Mouse (Mus musculus) kidney, adult 2 months (tissue): ENCODE measurements around the gene Skint9. TPM values are rescaled to one million over a fixed set of nuclear protein-coding genes. Genes with fewer than 3 reads are reported as not detected.
"Not testable (repeated sequence)": the region's sequence is repeated elsewhere in the genome, so short reads cannot be mapped to it uniquely, and the experiment has no call there.

ENCODE experiments used
- DNase-seq: peaks from one replicate; pipeline ENCODE4 v3.0.0; 2021
- H3K27ac ChIP-seq: fragments of 200-500 bp; 2 replicates; pipeline ENCODE4 v1.5.1; 2012; ENCODE audit warnings: low read depth, low read length, control low read depth, inconsistent platforms; ENCODE audit not compliant: insufficient read depth
- H3K27me3 ChIP-seq: fragments of 200-500 bp; replicated peaks from 2 replicates; pipeline ENCODE4 v1.6.1; 2012; ENCODE audit warnings: mild to moderate bottlenecking, moderate library complexity, low read length, inconsistent platforms; ENCODE audit not compliant: control insufficient read depth, insufficient read depth
- H3K36me3 ChIP-seq: fragments of 200-500 bp; 2 replicates; pipeline ENCODE4 v1.6.1; 2012; ENCODE audit warnings: mild to moderate bottlenecking, moderate library complexity, low read length, inconsistent platforms; ENCODE audit not compliant: control insufficient read depth, insufficient read depth
- H3K4me1 ChIP-seq: fragments of 200-500 bp; 2 replicates; pipeline ENCODE4 v1.6.1; 2011; ENCODE audit warnings: low read length; ENCODE audit not compliant: control insufficient read depth, insufficient read depth
- H3K4me3 ChIP-seq: fragments of 200-500 bp; 2 replicates; pipeline ENCODE4 v1.5.1; 2011; ENCODE audit warnings: mild to moderate bottlenecking, low read depth, low read length, control low read depth; ENCODE audit not compliant: insufficient read depth
- CTCF ChIP-seq: fragments of 200-500 bp; conservative IDR thresholded peaks from 2 replicates; pipeline ENCODE4 v1.5.1; 2011; ENCODE audit warnings: low read depth, mild to moderate bottlenecking, control low read depth, low read length, moderate library complexity, mixed read lengths; ENCODE audit not compliant: insufficient read depth, insufficient read length
- POLR2A ChIP-seq: fragments of 200-500 bp; IDR thresholded peaks from one replicate; pipeline ENCODE4 v1.6.1; 2011; ENCODE audit warnings: low read depth, low read length, control low read depth
- WGBS: fragments of 180-500 bp; shearing (Covaris S2); methylation state at CpG from one replicate; pipeline ENCODE4 v1.1.7; 2018; 5-methylcytosine and 5-hydroxymethylcytosine counted together
- polyA plus RNA-seq: library from polyadenylated mRNA; depleted of rRNA; stranded (reverse); fragments of >200 nt; gene quantifications from 2 replicates; pipeline ENCODE4 v1.2.3, GENCODE M21; 2012; rRNA removed

Gene Skint9
- not detected in 2 replicates for polyA plus RNA-seq

DNA sequence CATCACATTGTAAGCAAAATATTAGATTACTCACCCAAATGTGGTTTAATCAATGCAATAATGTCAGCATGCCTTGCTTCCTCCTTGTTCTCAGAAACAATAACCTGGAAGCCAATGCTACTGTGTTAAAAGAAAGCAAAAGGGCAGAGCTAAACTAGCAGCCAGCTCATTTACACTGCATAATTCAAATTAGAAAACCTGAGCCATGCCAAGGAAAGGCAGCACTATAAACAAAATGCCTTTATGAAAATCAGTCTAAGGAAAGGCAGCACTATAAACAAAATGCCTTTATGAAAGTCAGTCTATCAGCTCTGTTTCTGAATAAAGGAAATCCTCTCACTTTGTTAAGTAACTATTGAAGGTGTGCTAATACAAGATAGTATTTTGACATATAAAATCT lies at the start of gene Skint9:
Gene Skint9, minus strand, starts transcription at position 101 of the 400 bp plus-strand sequence.
- no peak within 1 kb of the TSS for H3K4me3 ChIP-seq
- no peak within 1 kb of the TSS for H3K27ac ChIP-seq
- TF ChIP-seq CTCF (no peak), POLR2A (no peak)
- no peaks in the 10 kb centered on the region for H3K36me3 ChIP-seq
- H3K27me3 ChIP-seq = no peaks in the 10 kb centered on the region
- no peaks in the 10 kb centered on the region for H3K4me1 ChIP-seq
- no peak for DNase-seq

DNA sequence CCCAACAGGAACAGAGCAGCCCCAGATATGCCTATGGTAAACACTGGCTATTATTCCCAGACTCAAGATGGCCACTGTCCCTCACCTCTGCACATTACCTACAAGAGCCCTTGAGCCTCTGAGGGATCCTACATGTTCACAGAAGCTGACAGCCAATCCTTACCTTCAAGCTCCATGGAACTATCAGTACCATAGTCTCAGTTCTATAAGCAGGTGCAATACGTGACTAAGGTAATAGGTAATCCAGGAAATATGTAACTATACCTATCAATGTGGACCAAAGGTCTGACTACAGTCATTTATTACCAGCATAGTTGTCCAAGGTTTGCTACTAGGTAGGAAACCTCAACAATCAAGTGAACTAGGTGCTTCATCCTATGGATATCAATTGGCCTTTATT lies 1.1 kb downstream of the Skint9 start:
- no peak overlapping the region for H3K4me3 ChIP-seq
- H3K36me3 ChIP-seq = no peaks in the 10 kb centered on the region
- no peaks in the 10 kb centered on the region for H3K27me3 ChIP-seq
- WGBS = 61% methylated on average over 1 of the region's 1 CpGs
- no peak overlapping the region for H3K27ac ChIP-seq
- H3K4me1 ChIP-seq = no peaks in the 10 kb centered on the region
- TF ChIP-seq CTCF = no peak
- DNase-seq = no peak

DNA sequence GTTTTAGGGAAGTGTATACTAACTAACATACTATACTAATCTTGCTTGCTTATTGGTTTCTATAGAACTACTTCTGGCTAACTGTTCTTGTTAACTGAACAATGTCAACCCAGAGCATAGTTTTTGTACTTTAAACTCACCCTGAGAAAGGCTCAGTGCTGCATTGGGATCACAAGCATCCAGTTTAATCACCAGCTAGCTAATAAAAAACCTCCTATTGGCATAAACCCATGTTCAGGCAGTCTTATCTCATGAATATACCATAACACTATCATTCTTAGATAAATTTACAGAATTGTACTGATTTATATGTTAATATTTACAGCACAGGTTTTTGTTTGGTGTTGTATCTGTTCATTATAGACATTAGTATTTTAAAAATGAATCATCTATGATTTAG lies 1.6 kb downstream of the Skint9 start:
- no peak for DNase-seq
- no peaks in the 10 kb centered on the region for H3K27me3 ChIP-seq
- no peaks in the 10 kb centered on the region for H3K36me3 ChIP-seq
- no peak for TF ChIP-seq CTCF
- no peak for TF ChIP-seq POLR2A
- H3K4me3 ChIP-seq = no peak overlapping the region
- H3K27ac ChIP-seq = no peak overlapping the region
- H3K4me1 ChIP-seq = no peaks in the 10 kb centered on the region

DNA sequence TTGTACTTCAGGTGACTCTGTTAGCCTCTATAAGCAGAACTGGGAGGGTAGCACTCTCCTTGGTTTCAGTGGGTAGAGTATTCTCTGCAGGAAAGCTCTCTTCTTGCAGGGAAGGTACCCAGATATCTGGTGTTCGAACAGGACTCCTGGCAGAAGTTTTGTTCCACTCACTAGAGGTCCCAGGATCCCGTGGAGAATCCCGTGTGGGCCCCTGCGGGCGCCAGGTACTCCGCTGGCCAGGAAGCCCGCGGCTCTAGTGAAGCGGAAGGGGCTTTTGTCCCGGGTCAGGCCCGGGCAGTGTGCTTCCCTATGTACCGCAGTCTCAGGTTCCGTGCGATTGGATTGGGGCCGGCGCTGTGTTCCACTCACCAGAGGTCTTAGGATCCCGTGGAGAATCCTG lies 84.7 kb downstream of the Skint9 start:
- not testable (repeated sequence) for H3K36me3 ChIP-seq, H3K4me1 ChIP-seq
- WGBS = 91% methylated on average over 17 of the region's 17 CpGs

More for the DNA sequence above, 84.7 kb downstream of the Skint9 start:
- not testable (repeated sequence) for DNase-seq, H3K27me3 ChIP-seq, H3K27ac ChIP-seq, H3K4me3 ChIP-seq

Other genes with a start within 250 kb of the Skint9 start
- 0.06 and 0.07 TPM in 2 replicates for gene Skint3, start 201.7 kb downstream of the Skint9 start, polyA plus RNA-seq
- not detected in 2 replicates for gene Skint2, start 123.2 kb upstream of the Skint9 start, polyA plus RNA-seq